Mouse (Mus musculus): ENCODE measurements around the gene Rpl10l. TPM values are rescaled to one million over a fixed set of nuclear protein-coding genes. Genes with fewer than 3 reads are reported as not detected.

The Rpl10l gene
- total RNA-seq (2021) = not detected
- long read RNA-seq, experiment 1 = 0 reads
- long read RNA-seq, experiment 2 = 0 reads

GRCm38 (mm10) chr12:66283991-66284622, at the start of gene Rpl10l:
TSS of gene Rpl10l (minus strand) at chr12:66284401.
- no peak for DNase-seq

GRCm38 (mm10) chr12:66275890-66276289, 8.3 kb downstream of the Rpl10l start:
- no peak for DNase-seq

DNA sequence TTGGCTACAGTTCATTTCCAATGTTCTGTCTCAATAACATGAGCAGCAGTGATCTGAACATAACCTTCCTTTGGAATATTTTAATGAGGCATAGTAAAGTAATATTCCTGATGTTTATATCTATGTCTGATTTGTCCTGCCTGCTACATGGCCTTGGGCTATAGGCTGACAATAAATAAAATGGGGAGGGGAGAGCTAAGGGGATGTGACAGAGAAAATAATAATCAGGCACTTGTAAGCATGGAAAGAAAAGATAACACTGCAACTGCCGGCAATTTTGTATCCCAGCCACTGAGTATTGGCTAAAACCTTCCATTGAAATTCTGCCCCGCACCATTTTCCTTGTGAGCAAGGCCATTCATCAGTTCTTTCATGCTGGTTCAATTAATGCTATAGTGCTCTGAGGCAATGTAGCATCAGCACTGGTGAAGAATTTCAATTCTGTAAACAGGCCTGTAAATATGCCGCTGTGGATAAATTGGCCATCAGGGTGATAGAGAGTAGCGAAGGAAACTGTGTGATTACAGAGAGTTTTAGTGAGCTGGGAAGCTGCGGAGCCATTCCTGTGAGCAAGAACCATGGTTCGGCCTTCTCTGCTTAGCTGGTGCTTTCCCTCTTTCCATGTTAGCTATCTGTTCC, 38.6 kb downstream of the Rpl10l start:
- no peak for DNase-seq

- DNase-seq = no peak
Observed at GRCm38 (mm10) chr12:66234158-66234557, 50.0 kb downstream of the Rpl10l start.

Data from gastrocnemius, postnatal 10 days (tissue).